Mouse (Mus musculus) stomach, embryonic 14.5 days (tissue): ENCODE data around the gene Casp4. TPM values are rescaled to one million over a fixed set of nuclear protein-coding genes. Genes with fewer than 3 reads are reported as not detected.

ENCODE experiments used
- ATAC-seq: fragments of 200-750 bp; cut with Nextera tagmentation; 2 replicates; pipeline ENCODE4 v1.8.0; 2017; ENCODE audit warnings: low read depth, moderate TSS enrichment; ENCODE audit not compliant: insufficient number of reproducible peaks, insufficient read depth, low FRiP score
- H3K27ac ChIP-seq: fragments of 300-500 bp; sonication (generic); 2 replicates; pipeline ENCODE4 v1.5.1; 2014; ENCODE audit warnings: mild to moderate bottlenecking, low read length, moderate library complexity, mixed read lengths
- H3K27me3 ChIP-seq: fragments of 300-500 bp; sonication (generic); 2 replicates; pipeline ENCODE4 v1.6.1; 2014; ENCODE audit warnings: low read length, control low read depth, mixed read lengths; ENCODE audit not compliant: control insufficient read depth, insufficient read depth
- H3K36me3 ChIP-seq: fragments of 300-500 bp; sonication (generic); 2 replicates; pipeline ENCODE4 v1.6.1; 2014; ENCODE audit warnings: mild to moderate bottlenecking, control low read depth, low read length, moderate library complexity, mixed read lengths; ENCODE audit not compliant: control insufficient read depth, insufficient read depth
- H3K4me1 ChIP-seq: fragments of 300-500 bp; sonication (generic); 2 replicates; pipeline ENCODE4 v1.6.1; 2014; ENCODE audit warnings: low read length, control low read depth, mixed read lengths; ENCODE audit not compliant: control insufficient read depth, insufficient read depth
- H3K4me2 ChIP-seq: fragments of 300-500 bp; sonication (generic); replicated peaks from 2 replicates; pipeline ENCODE4 v1.6.1; 2014; ENCODE audit warnings: low read depth, low read length, control low read depth
- H3K4me3 ChIP-seq: fragments of 300-500 bp; sonication (generic); 2 replicates; pipeline ENCODE4 v1.5.1; 2014; ENCODE audit warnings: low read depth, low read length, control low read depth
- H3K9ac ChIP-seq: fragments of 300-500 bp; sonication (generic); replicated peaks from 2 replicates; pipeline ENCODE4 v1.6.1; 2014; ENCODE audit warnings: low read depth, mild to moderate bottlenecking, control low read depth, low read length, moderate library complexity, mixed read lengths
- H3K9me3 ChIP-seq: fragments of 300-500 bp; sonication (generic); 2 replicates; pipeline ENCODE4 v1.6.1; 2016; ENCODE audit warnings: low read depth, low read length, control low read depth; ENCODE audit not compliant: control insufficient read depth
- WGBS: fragments of 180-500 bp; shearing (Covaris S2); extraction: QIAGEN DNeasy Blood & Tissue Kit; methylation state at CpG from one replicate; pipeline ENCODE4 v1.1.7; 2014; 5-methylcytosine and 5-hydroxymethylcytosine counted together
- polyA plus RNA-seq: library from polyadenylated mRNA; unstranded; fragments of >200 nt; fragmentation: Nextera tagmentation; extraction: Ambion mirVana; gene quantifications from 2 replicates; pipeline ENCODE4 v1.2.1, GENCODE M21; 2014

Casp4 gene
- 0.93 and 1.3 TPM in 2 replicates for polyA plus RNA-seq

DNA sequence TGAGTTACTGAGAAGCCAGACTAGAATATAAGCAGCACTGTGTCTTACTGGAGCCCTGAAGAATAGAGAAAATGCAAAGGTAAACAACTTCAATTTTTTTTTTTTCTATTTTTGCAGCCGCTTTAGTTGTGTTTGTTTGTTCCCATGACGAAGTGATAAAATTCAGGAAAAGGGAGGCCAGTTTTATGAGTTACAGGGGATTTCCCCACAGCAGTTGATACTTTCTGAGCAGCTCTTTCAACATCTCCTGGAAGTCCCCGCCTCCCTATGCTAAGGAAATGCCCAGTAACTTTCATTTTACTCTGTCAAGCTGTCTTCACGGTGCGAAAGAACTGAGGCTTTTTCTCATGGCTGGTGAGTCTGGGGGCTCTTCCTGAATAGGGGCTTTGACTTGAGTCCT, at the start of gene Casp4:
TSS of gene Casp4 (plus strand) at position 268 of the 400 bp plus-strand sequence.
- Histone ChIP-seq H3K27ac (no peak within 1 kb of the TSS), H3K4me1 (no peaks in the 10 kb centered on the region), H3K27me3 (no peaks in the 10 kb centered on the region), H3K9ac (no peak within 1 kb of the TSS), H3K36me3 (no peaks in the 10 kb centered on the region), H3K9me3 (no peaks in the 10 kb centered on the region), H3K4me2 (no peak within 1 kb of the TSS), H3K4me3 (no peak within 1 kb of the TSS)
- no peak for ATAC-seq
- WGBS = 58% methylated on average over 5 of the region's 5 CpGs

DNA sequence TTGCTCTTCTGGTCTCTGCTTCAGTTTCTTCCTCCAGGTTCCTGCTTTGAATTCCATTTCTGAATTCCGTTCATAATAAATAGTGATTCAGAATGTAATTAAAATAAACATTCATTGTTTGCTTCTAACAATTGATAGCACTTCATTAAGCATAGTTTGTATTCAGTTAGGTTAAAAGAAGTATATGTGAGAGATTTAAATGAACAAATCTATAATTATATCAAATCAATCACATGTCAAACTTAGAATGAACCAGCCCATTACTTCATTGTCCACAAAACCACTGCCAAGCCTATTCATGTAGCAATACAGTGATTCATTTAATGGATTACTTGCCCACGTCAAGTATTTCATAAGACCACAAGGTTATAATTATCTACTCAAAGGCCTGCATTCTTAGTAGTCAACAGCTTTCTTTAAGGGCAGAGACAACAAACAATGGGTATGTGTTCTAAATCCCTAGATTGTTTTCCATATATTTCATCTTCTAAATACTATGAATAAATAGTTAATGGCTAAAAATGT, 44.6 kb upstream of the Casp4 start:
- Histone ChIP-seq H3K4me1 (no peaks in the 10 kb centered on the region), H3K9ac (no peak overlapping the region), H3K4me2 (no peak overlapping the region), H3K27me3 (no peaks in the 10 kb centered on the region), H3K9me3 (no peaks in the 10 kb centered on the region), H3K4me3 (no peak overlapping the region), H3K27ac (no peak overlapping the region), H3K36me3 (no peaks in the 10 kb centered on the region)
- 75% methylated on average over 2 of the region's 2 CpGs for WGBS
- no peak for ATAC-seq

DNA sequence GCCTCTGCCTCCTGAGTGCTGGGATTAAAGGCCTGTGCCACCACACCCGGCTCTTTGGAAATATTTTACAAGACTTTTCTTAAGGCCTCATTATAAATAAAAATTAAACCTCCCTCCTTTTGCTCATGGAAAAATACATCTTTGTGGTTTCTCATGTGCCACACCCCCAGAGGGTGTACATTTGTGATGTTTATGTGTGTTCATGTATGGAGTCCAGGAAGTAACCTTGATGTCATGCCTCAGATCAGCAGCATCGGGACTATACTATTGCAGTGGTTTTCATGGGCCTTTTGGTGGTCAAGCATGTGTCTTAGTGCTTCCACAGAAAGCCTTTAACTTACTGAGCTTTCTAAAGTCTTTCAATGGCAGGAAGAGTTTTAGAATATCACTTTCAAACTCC, 38.4 kb upstream of the Casp4 start:
- Histone ChIP-seq H3K4me2 (no peak overlapping the region), H3K4me1 (no peaks in the 10 kb centered on the region), H3K27ac (no peak overlapping the region), H3K9ac (no peak overlapping the region), H3K27me3 (no peaks in the 10 kb centered on the region), H3K36me3 (no peaks in the 10 kb centered on the region), H3K9me3 (no peaks in the 10 kb centered on the region), H3K4me3 (no peak overlapping the region)
- ATAC-seq = no peak
- 88% methylated on average over 2 of the region's 2 CpGs for WGBS

DNA sequence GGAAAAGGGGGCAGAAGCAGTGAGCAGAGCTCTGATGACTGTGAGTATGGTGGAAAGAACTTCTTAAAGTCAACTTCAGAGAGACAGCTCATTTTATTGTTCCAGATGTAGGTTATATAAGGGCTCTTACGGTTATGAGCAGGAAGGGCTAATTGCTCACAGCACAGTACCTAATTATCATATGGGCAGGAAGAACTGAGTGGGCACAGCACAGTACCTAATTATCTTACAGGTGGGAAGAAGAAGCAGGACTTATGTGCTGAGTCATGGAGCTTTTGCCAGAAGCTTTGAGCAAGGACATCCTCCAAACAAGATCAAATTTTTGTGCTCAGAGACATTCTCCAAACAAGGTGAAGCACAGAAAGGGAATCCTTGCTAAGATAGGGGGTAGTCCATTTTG, 37.7 kb upstream of the Casp4 start:
- 72% methylated on average over 1 of the region's 1 CpGs for WGBS
- no peak overlapping the region for H3K4me3 ChIP-seq
- H3K27ac ChIP-seq = no peak overlapping the region
- H3K36me3 ChIP-seq = no peaks in the 10 kb centered on the region
- H3K27me3 ChIP-seq = no peaks in the 10 kb centered on the region
- H3K4me1 ChIP-seq = no peaks in the 10 kb centered on the region
- no peaks in the 10 kb centered on the region for H3K9me3 ChIP-seq
- H3K9ac ChIP-seq = no peak overlapping the region
- ATAC-seq = no peak
- no peak overlapping the region for H3K4me2 ChIP-seq

DNA sequence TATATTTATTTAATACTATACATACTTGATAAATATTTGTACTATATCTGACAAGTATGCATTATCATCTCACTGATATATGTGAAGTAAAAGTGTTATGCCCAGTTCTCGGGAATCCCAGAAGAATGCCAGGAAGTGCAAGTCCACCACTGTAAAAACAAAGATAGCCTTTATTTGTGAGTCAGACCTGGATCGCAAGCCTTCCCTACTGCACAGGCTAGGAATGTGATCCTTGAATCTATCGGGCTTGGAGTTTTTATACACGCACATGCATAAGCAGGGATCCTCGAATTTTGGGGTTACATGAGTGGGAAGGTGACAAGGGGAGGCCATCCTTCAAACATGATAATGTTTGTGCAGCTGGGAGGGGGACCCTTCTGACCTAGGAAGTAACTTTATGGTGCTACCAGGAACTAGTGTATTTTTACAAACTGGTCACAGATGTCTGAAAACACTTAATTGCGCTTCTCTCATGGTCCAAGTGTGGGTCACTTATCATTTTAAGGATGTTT, 37.2 kb upstream of the Casp4 start:
- H3K9ac ChIP-seq = no peak overlapping the region
- no peak overlapping the region for H3K27ac ChIP-seq
- WGBS = 53% methylated on average over 6 of the region's 6 CpGs
- no peak overlapping the region for H3K4me3 ChIP-seq
- no peak overlapping the region for H3K4me2 ChIP-seq
- no peaks in the 10 kb centered on the region for H3K36me3 ChIP-seq
- H3K9me3 ChIP-seq = no peaks in the 10 kb centered on the region
- H3K4me1 ChIP-seq = no peaks in the 10 kb centered on the region
- no peak for ATAC-seq
- no peaks in the 10 kb centered on the region for H3K27me3 ChIP-seq

DNA sequence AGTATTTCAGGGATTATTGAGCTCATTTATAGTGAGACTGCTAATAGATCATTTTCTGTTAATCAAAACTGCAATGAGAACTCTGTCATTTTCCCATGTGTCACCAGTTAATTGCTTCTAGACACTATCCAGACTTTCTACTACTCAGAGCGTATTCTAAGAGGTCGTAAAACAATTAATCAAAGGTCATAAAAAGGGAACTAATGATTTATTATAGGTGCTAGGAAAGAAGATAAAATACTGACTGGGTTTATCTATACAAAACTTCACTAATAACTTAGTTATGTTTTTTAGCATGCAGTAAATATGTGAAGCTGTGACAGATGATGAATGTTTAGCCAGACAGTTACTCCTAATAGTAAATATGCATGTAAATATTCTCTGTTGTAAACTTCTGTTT, 22.6 kb upstream of the Casp4 start:
- no peak for ATAC-seq
- no peaks in the 10 kb centered on the region for H3K9me3 ChIP-seq
- H3K27ac ChIP-seq = no peak overlapping the region
- H3K4me2 ChIP-seq = no peak overlapping the region
- 38% methylated on average over 2 of the region's 2 CpGs for WGBS
- no peaks in the 10 kb centered on the region for H3K27me3 ChIP-seq
- H3K36me3 ChIP-seq = no peaks in the 10 kb centered on the region
- no peak overlapping the region for H3K4me3 ChIP-seq
- H3K9ac ChIP-seq = no peak overlapping the region
- no peaks in the 10 kb centered on the region for H3K4me1 ChIP-seq

DNA sequence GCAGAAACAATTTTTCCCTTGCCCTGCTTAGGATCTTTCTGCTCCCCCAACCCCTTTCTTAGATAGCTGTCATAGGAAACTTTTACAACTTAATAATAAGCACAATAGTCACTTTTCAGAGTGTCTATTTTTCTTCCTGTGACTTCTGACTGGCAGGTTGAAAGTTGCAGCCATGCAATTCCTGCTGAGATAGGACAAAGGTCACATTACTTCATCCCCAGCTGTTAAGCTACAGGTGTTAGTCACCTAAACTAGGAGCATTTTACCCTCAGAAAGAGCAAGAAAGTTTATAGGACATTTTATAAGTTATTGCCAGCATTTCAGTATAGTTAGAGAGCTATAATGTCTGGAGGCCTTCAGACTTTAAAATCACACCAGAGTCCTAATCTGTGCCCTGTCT, 22.0 kb upstream of the Casp4 start:
- Histone ChIP-seq H3K4me2 (no peak overlapping the region), H3K27ac (no peak overlapping the region), H3K4me1 (no peaks in the 10 kb centered on the region), H3K27me3 (no peaks in the 10 kb centered on the region), H3K9ac (no peak overlapping the region), H3K9me3 (no peaks in the 10 kb centered on the region), H3K4me3 (no peak overlapping the region), H3K36me3 (no peaks in the 10 kb centered on the region)
- ATAC-seq = no peak

DNA sequence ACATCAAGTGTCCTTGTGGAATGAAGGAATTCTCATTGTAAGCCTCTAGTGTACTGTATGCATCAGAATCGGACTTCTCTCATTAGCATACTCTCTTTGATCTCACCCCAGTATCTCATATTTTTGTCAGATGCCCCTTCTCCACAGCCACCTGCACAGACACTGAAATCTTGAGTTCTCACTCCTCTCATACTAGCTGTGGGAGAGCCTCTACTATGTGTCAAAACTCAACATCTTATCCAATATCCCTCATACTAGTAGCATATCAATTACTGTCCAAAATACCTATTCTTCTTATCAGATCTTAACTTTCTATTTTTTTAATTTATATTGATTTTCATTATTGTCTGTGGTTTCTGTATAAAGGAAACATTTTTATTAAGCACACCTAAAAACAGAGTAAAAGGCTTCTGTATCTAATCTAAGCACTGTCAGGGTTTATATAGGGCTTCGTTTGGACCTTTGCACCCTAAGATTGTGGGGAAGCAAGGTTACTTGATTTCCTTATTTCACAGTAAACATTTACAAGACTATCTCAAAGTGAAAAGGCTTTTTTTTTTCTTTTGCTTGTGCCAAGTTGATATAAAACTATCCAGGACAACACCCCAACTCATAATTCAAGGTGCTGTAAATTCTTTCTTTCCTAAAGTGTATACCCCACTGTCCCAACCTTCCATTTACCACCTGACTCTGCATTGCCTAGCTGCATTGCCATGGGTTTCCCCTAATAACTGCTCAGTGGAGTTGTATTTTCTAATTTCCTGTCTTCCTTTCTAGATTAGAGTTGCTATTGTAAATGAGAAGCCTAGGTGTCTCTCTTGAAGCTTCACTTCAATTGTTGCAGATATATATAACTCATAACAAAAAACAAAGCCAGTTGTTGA, 12.0 kb upstream of the Casp4 start:
- H3K27me3 ChIP-seq = no peaks in the 10 kb centered on the region
- H3K9me3 ChIP-seq = no peaks in the 10 kb centered on the region
- H3K4me2 ChIP-seq = no peak overlapping the region
- H3K36me3 ChIP-seq = no peaks in the 10 kb centered on the region
- no peak overlapping the region for H3K9ac ChIP-seq
- ATAC-seq = no peak
- no peak overlapping the region for H3K4me3 ChIP-seq
- H3K4me1 ChIP-seq = no peaks in the 10 kb centered on the region
- H3K27ac ChIP-seq = no peak overlapping the region
- 74% methylated on average over 2 of the region's 2 CpGs for WGBS
